In genomic region chr2:11189150-11189767, GRCm38 (mm10) we compare ENCODE assay signal across 22 mouse cellular contexts. TPM values are rescaled to one million over a fixed set of nuclear protein-coding genes. Genes with fewer than 3 reads are reported as not detected.
DNase-seq lines count a peak whose midpoint lies in the region; ATAC-seq and TF ChIP-seq lines count a peak whose summit lies in the region.
"Had no signal": no experiment of that assay in that cellular context is flagged by ENCODE, and none has a peak within 500 bp of the region (broad histone marks: within the 10 kb centered on the region; RNA-seq: fewer than 3 reads in every experiment).

No protein-coding gene starts in this region.

- peaks cover 96% of the 10 kb centered on the region for H3K4me1 ChIP-seq in megakaryocyte, embryonic 14.5 days
- peaks cover 43% of the 10 kb centered on the region for H3K4me1 ChIP-seq in thymus, adult 2 months (replicated peaks; ENCODE audit: control insufficient read depth, insufficient read depth, low read length)
- H3K4me1 ChIP-seq: embryonic facial prominence, embryonic 12.5 days; forebrain, embryonic 13.5 days; forebrain, embryonic 15.5 days had no signal

- WGBS in thymus, adult 2 months = 83% methylated on average over 4 of the region's 4 CpGs

- peak overlapping the region; percentile 12 for H3K4me3 ChIP-seq in megakaryocyte, embryonic 14.5 days (replicated peaks)
- H3K4me3 ChIP-seq in thymus, adult 2 months (ENCODE audit: control insufficient read depth, insufficient read depth, low read length) = no peak overlapping the region
- H3K4me3 ChIP-seq: embryonic facial prominence, embryonic 10.5 days; embryonic facial prominence, embryonic 12.5 days; forebrain, embryonic 13.5 days; forebrain, embryonic 15.5 days had no signal

- TF ChIP-seq CTCF in thymus, adult 2 months (IDR thresholded peaks at IDR 0.05; ENCODE audit: borderline replicate concordance, control insufficient read depth, extremely low read depth, insufficient read depth, low read length, poor library complexity) = no peak

- TF ChIP-seq POLR2A in thymus, adult 2 months (IDR thresholded peaks at IDR 0.05; ENCODE audit: control insufficient read depth, extremely low read depth, insufficient read depth, low read length, poor library complexity) = no peak

- H3K27ac ChIP-seq in thymus, adult 2 months (ENCODE audit: control insufficient read depth, insufficient read depth, low read length) = peak overlapping the region; percentile 72
- H3K27ac ChIP-seq: embryonic facial prominence, embryonic 10.5 days; embryonic facial prominence, embryonic 12.5 days; forebrain, embryonic 13.5 days; forebrain, embryonic 15.5 days had no signal

- no peak for ATAC-seq in CD4-positive, CD25-positive, alpha-beta regulatory T cell, adult 4 months
- no peak for ATAC-seq in megakaryocyte, adult 5-6 weeks (ENCODE audit: poor library complexity, severe bottlenecking)
- ATAC-seq: forebrain, embryonic 13.5 days; forebrain, embryonic 15.5 days; forebrain, postnatal 0 days had no signal

- DNase-seq in CD4-positive, CD25-positive, alpha-beta regulatory T cell, adult 2 months (ENCODE audit: low read depth, low spot score) = peak; percentile 57
- no peak for DNase-seq in thymus, adult 2 months
- no peak for DNase-seq in thymus, postnatal 14 days
- DNase-seq in naive thymus-derived CD4-positive, alpha-beta T cell, adult 2 months (ENCODE audit: low read depth) = peak; percentile 65
- DNase-seq in left cerebral cortex, adult 18-20 months (ENCODE audit: low spot score in 2 of 2) = no peak
- DNase-seq: adrenal gland, adult 8-10 months; adrenal gland, postnatal 14 days; adrenal gland, postnatal 36 days; B cell, adult 2 months; cerebellum, adult 11-12 months; cerebellum, adult 2 months; cerebellum, adult 9-10 months; cerebellum, postnatal 10 days; cerebellum, postnatal 25 days; forebrain, postnatal 0 days had no signal

- H3K27me3 ChIP-seq in megakaryocyte, embryonic 14.5 days (replicated peaks) = no peaks in the 10 kb centered on the region
- no peaks in the 10 kb centered on the region for H3K27me3 ChIP-seq in thymus, adult 2 months (ENCODE audit: control insufficient read depth, insufficient read depth, low read length)
- H3K27me3 ChIP-seq: embryonic facial prominence, embryonic 12.5 days; forebrain, embryonic 13.5 days; forebrain, embryonic 15.5 days had no signal

- H3K9me3 ChIP-seq in megakaryocyte, embryonic 14.5 days = no peaks in the 10 kb centered on the region
- H3K9me3 ChIP-seq: embryonic facial prominence, embryonic 10.5 days; embryonic facial prominence, embryonic 12.5 days; forebrain, embryonic 13.5 days; forebrain, embryonic 15.5 days had no signal

- peaks cover 61% of the 10 kb centered on the region for H3K36me3 ChIP-seq in megakaryocyte, embryonic 14.5 days (replicated peaks; ENCODE audit: low read length)
- no peaks in the 10 kb centered on the region for H3K36me3 ChIP-seq in thymus, adult 2 months (ENCODE audit: control insufficient read depth, insufficient read depth, low read length)
- H3K36me3 ChIP-seq: embryonic facial prominence, embryonic 10.5 days; embryonic facial prominence, embryonic 12.5 days; forebrain, embryonic 15.5 days had no signal

RNA-seq across cellular contexts. Expression of gene Prkcq, which starts 17.4 kb away (rescaled TPM):
- 100 to 1,000 TPM; 134 to 151 TPM for polyA plus RNA-seq in CD4-positive, CD25-positive, alpha-beta regulatory T cell, adult 4 months (2017; shearing (Covaris generic))
- 11.0 and 22.0 TPM in 2 replicates for polyA plus RNA-seq in megakaryocyte, embryonic 14.5 days (2012; ENCODE audit: insufficient read depth, low replicate concordance)
- 3.2 and 4.3 TPM in 2 replicates for total RNA-seq in megakaryocyte, adult 5-6 weeks (2015)
- 3.5 and 3.9 TPM in 2 replicates for total RNA-seq in megakaryocyte, adult 5-6 weeks (2017)
- 48.4 and 48.5 TPM in 2 replicates for polyA plus RNA-seq in thymus, adult 2 months (2012; rRNA removed)
- 1 to 10 TPM; 5.7 to 5.9 TPM for total RNA-seq in left cerebral cortex, adult 18-20 months (2021)

Comparison
In these comparisons a context has a peak if more than half of its experiments do, and no peak if none do; other contexts are left out.
1. DNase-seq: peak in CD4-positive, CD25-positive, alpha-beta regulatory T cell, adult 2 months (single experiment) and naive thymus-derived CD4-positive, alpha-beta T cell, adult 2 months (single experiment); none in thymus, adult 2 months (single experiment), thymus, postnatal 14 days (single experiment) and left cerebral cortex, adult 18-20 months (0 of 2).